Mouse (Mus musculus) heart, postnatal 4 days (tissue): ENCODE measurements around the gene Ermn. TPM values are rescaled to one million over a fixed set of nuclear protein-coding genes. Genes with fewer than 3 reads are reported as not detected.

Source experiments
- DNase-seq: peaks from one replicate; pipeline ENCODE4 v3.0.0; 2021
- total RNA-seq, 2 experiments: library from RNA; stranded (reverse); gene quantifications; 2 replicates each; pipeline ENCODE4 v1.2.3; 2021

Ermn gene
- total RNA-seq, result not detected

- no peak for DNase-seq
These were observed at the start of gene Ermn for GRCm38 (mm10) chr2:58052821-58053581. Ermn (minus strand) TSS chr2:58052864.

- no peak for DNase-seq
These were observed 42.2 kb upstream of the Ermn start for GRCm38 (mm10) chr2:58094818-58095217.

DNA sequence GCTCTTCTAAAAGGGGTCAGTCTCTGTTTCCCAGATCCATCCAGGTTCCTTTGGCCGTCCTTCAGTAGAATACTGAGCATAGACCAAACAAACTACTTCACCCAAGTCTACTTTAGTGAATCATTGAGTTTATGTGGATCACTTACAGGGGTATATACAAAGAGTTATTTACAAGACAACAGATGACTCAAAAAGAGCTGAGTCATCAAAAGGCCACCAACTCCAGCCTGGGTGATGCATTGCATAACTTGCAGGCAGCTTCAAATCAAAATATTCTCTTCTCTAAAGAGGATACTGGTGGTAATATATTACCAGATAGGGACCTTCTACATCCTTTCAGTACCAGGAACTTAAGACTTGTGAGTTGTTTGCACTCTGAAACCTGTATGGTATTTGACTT, 33.8 kb upstream of the Ermn start:
- no peak for DNase-seq

DNA sequence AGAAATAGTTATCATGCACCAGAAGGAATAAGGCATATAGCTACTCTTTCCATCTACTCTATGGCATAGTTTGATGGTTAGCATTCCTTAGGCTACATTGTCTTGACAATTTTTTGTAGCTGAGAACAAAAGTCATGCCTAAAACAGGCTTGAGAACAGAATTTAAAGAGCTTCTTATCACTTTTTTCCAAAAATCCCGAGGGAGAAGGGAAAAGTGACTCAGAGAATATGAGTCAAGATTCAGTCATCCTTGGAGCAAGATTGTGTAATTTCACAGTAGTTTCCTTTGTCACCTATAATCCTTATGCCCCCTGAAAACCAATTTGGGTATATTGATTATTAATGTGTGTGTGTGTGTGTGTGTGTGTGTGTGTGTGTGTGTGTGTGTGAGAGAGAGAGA, 27.2 kb upstream of the Ermn start:
- DNase-seq, result no peak

DNA sequence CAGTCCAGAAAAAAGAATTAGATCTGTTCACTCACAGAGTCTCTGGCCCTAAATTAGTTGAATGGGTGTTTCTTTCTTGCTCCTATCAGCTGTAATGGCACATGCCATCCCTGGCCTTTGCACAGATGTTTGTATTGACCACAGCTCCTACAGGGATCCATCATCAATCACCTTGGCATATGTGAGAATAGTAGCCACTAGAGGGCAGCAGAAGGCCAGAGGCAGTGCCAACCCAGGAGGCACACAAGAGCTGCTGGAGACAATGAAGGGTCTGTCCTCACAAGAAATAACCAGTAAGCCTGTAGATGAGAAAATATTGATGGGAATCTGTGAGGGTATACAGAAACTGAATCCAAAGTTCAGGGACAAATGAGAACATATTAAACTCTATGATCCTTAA, 2.7 kb upstream of the Ermn start:
- DNase-seq, result peak; percentile 63

GRCm38 (mm10) chr2:58041867-58042266, 10.8 kb downstream of the Ermn start:
- peak; percentile 35 for DNase-seq

DNA sequence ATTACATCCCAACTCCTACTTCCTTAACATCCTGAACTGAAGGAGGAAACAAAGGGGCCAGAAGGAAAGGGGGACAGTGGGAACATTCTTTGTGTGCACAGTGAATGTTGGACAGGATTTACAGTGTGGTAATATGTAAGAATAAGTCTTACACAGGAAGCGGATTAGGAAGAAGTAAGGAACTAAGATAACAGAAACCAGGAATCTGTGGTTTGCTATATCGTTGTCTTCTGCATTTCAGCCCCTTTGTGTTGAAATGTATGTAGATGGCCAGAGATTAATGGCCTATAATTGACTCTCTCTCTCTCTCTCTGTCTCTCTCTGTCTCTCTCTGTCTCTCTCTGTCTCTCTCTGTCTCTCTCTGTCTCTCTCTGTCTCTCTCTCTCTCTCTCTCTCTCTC, 15.7 kb downstream of the Ermn start:
- DNase-seq, result no peak

- DNase-seq, result no peak
These were observed 17.0 kb downstream of the Ermn start for GRCm38 (mm10) chr2:58035635-58036034.

GRCm38 (mm10) chr2:58031431-58031830, 21.2 kb downstream of the Ermn start:
- no peak for DNase-seq

- DNase-seq, result no peak
These were observed 23.3 kb downstream of the Ermn start for GRCm38 (mm10) chr2:58029404-58029803.

GRCm38 (mm10) chr2:58026740-58027139, 25.9 kb downstream of the Ermn start:
- peak; percentile 14 for DNase-seq

GRCm38 (mm10) chr2:58023556-58023955, 29.1 kb downstream of the Ermn start:
- no peak for DNase-seq

GRCm38 (mm10) chr2:58007081-58007480, 45.6 kb downstream of the Ermn start:
- no peak for DNase-seq

- DNase-seq, result no peak
These were observed 51.2 kb downstream of the Ermn start for GRCm38 (mm10) chr2:58001497-58001896.

DNA sequence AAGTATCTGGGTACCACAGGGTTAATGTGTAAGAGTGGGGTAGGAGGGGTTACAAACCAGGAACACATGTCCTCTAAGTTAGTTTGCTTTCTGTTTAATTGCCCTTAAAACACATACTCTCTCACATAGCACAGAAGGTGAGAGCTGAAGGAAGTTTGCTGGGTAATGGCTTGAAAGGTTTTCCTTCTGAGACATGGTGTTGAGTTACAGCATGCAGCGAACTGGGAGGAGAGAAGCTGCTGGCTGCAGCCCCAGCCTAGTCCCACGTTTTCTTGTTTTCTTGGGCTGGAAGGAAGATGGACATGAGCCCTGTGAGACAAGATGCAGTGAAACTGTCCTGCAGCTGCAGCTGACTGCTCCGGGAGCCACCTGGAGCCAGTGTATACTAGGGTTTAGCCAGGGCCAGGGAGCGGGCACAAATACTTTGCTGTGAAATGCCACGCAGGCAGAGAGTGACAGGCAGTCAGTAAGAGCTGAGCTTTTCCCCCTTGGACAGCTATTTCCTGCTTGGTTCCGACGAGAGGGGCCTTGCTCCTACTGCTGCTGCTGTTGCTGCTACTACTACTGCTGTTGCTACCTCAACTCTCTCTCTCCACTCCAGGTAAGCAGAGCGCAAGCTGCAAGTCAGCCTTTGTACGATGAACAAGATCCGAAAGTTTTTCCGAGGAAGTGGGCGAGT, 54.8 kb downstream of the Ermn start, which contains the start of gene Galnt5:
Gene Galnt5, plus strand, starts transcription at position 133 of the 679 bp plus-strand sequence.
- peak; percentile 7 for DNase-seq

Other genes with a start within 250 kb of the Ermn start
- 1 to 10 TPM in 1 of 2 experiments, under 1 TPM in 1; 0.79 to 1.2 TPM for gene Galnt5, start 55.0 kb downstream of the Ermn start, total RNA-seq
- gene Cytip, start 142.7 kb upstream of the Ermn start, total RNA-seq, result 1 to 10 TPM in 1 of 2 experiments, under 1 TPM in 1; 0.97 to 1.2 TPM